Mouse (Mus musculus): ENCODE data around the gene Rnf40.

- TF ChIP-seq POLR2A (IDR thresholded peaks at IDR 0.05; ENCODE audit: insufficient read length, low read depth) (no peak), TCF12 (IDR thresholded peaks at IDR 0.05; ENCODE audit: insufficient read depth, poor library complexity, severe bottlenecking) (no peak), USF1 (IDR thresholded peaks at IDR 0.05; ENCODE audit: low read depth) (no peak), POLR2AphosphoS2 (IDR thresholded peaks at IDR 0.05; ENCODE audit: insufficient read length, low read depth) (no peak), CEBPB (IDR thresholded peaks at IDR 0.05; ENCODE audit: insufficient read depth, poor library complexity, severe bottlenecking) (no peak), MAX (IDR thresholded peaks at IDR 0.05; ENCODE audit: low read depth) (no peak), MYOD1 (IDR thresholded peaks at IDR 0.05; ENCODE audit: control insufficient read depth in 1 of 3, insufficient read length in 2 of 3, low read depth in 2 of 3) (no peak), E2F4 (IDR thresholded peaks at IDR 0.05; ENCODE audit: insufficient read depth) (no peak), MYOG (IDR thresholded peaks at IDR 0.05; ENCODE audit: control insufficient read depth in 1 of 3, insufficient read depth in 1 of 3, insufficient read length in 2 of 3, low read depth in 2 of 3) (no peak), SRF (IDR thresholded peaks at IDR 0.05; ENCODE audit: control insufficient read depth, insufficient read length, low read depth) (no peak), TCF3 (IDR thresholded peaks at IDR 0.05; ENCODE audit: insufficient read length, low read depth) (no peak), REST (IDR thresholded peaks at IDR 0.05; ENCODE audit: insufficient read depth, insufficient read length) (no peak)
These were observed 57.8 kb downstream of the Rnf40 start for GRCm38 (mm10) chr7:127646363-127646762.
